Mouse (Mus musculus) adrenal gland, adult 18-20 months (tissue): ENCODE measurements around the gene Trim28. TPM values are rescaled to one million over a fixed set of nuclear protein-coding genes. Genes with fewer than 3 reads are reported as not detected.

Experiments used
- DNase-seq, 2 experiments: peaks; one replicate each; pipeline ENCODE4 v3.0.0; 2021 to 2022; ENCODE audit warnings: low spot score in 2 of 2
- total RNA-seq, 2 experiments: library from RNA; stranded (reverse); gene quantifications; 1 replicate in 1 of 2; 2 replicates in 1 of 2; pipeline ENCODE4 v1.2.3; 2021

Gene Trim28
- total RNA-seq, 2 experiments from 2014 or later: 201 to 235 TPM

- no peak for DNase-seq
These were observed 1.7 kb upstream of the Trim28 start for GRCm38 (mm10) chr7:12997230-12997629.

GRCm38 (mm10) chr7:12998053-12998452 lies 861 bp upstream of the Trim28 start, which contains the start of gene Slc27a5:
TSS of gene Slc27a5 (minus strand) at chr7:12998192.
- no peak for DNase-seq

- no peak for DNase-seq
These were observed 2.7 kb downstream of the Trim28 start for GRCm38 (mm10) chr7:13001584-13001983.

- DNase-seq: no peak
These were observed 4.5 kb downstream of the Trim28 start for GRCm38 (mm10) chr7:13003380-13003779.

GRCm38 (mm10) chr7:13006011-13006410 lies 7.1 kb downstream of the Trim28 start:
- no peak for DNase-seq

GRCm38 (mm10) chr7:13006531-13006930 lies 7.6 kb downstream of the Trim28 start:
- DNase-seq: no peak

GRCm38 (mm10) chr7:13007341-13008092 lies 8.6 kb downstream of the Trim28 start:
- DNase-seq: no peak

GRCm38 (mm10) chr7:13009143-13010004 lies 10.5 kb downstream of the Trim28 start:
- DNase-seq: peak; percentile 86 to 87

- DNase-seq: no peak
These were observed 11.3 kb downstream of the Trim28 start, which contains the start of gene Zbtb45 for GRCm38 (mm10) chr7:13010005-13010908. TSS of gene Zbtb45 (minus strand) at chr7:13010034.

GRCm38 (mm10) chr7:13013671-13014070 lies 14.8 kb downstream of the Trim28 start:
- DNase-seq: no peak

GRCm38 (mm10) chr7:13014275-13014839 lies 15.4 kb downstream of the Trim28 start:
- DNase-seq: no peak

- DNase-seq: no peak
These were observed 16.3 kb downstream of the Trim28 start for GRCm38 (mm10) chr7:13015217-13015616.

GRCm38 (mm10) chr7:13022773-13023535 lies 24.0 kb downstream of the Trim28 start:
- peak in 1 of 2 experiments; percentile 65 for DNase-seq

- peak; percentile 96 to 98 for DNase-seq
These were observed 25.2 kb downstream of the Trim28 start for GRCm38 (mm10) chr7:13023928-13024731.

- DNase-seq: peak; percentile 72 to 74
These were observed 25.9 kb downstream of the Trim28 start for GRCm38 (mm10) chr7:13024805-13025204.

GRCm38 (mm10) chr7:13025511-13026112 lies 26.7 kb downstream of the Trim28 start:
- DNase-seq: no peak

GRCm38 (mm10) chr7:13028986-13029385 lies 30.1 kb downstream of the Trim28 start:
- DNase-seq: no peak

- no peak for DNase-seq
These were observed 32.2 kb downstream of the Trim28 start for GRCm38 (mm10) chr7:13031069-13031468.
